28 mouse cellular contexts compared by ENCODE assay signal in genomic region chr11:53954653-53955052, GRCm38 (mm10).
"Had no signal": no experiment of that assay in that cellular context is flagged by ENCODE, and none has a peak within 500 bp of the region (broad histone marks: within the 10 kb centered on the region; RNA-seq: fewer than 3 reads in every experiment).

No protein-coding gene starts in this region.

- H3K27me3 ChIP-seq: embryonic facial prominence, embryonic 12.5 days; embryonic facial prominence, embryonic 13.5 days; embryonic facial prominence, embryonic 15.5 days; forebrain, embryonic 12.5 days; forebrain, embryonic 13.5 days; forebrain, embryonic 15.5 days had no signal

- H3K27ac ChIP-seq: embryonic facial prominence, embryonic 10.5 days; embryonic facial prominence, embryonic 12.5 days; embryonic facial prominence, embryonic 13.5 days; embryonic facial prominence, embryonic 15.5 days; forebrain, embryonic 10.5 days; forebrain, embryonic 12.5 days; forebrain, embryonic 13.5 days; forebrain, embryonic 15.5 days; gastrocnemius, adult 2 months had no signal

- DNase-seq: cerebellum, adult 2 months; cerebellum, adult 8-10 months; cerebellum, adult 9-10 months; cerebellum, adult 9-11 months; cerebellum, postnatal 10 days; cerebellum, postnatal 14 days; cerebellum, postnatal 25 days; cerebellum, postnatal 36 days; embryo, embryonic 11 days; forebrain, postnatal 0 days; gastrocnemius, adult 2 months; gastrocnemius, postnatal 10 days; gastrocnemius, postnatal 14 days; gastrocnemius, postnatal 25 days; gastrocnemius, postnatal 36 days; heart, adult 11 months; heart, adult 18-20 months had no signal

- H3K9ac ChIP-seq: embryonic facial prominence, embryonic 12.5 days; embryonic facial prominence, embryonic 13.5 days; embryonic facial prominence, embryonic 15.5 days; forebrain, embryonic 12.5 days; forebrain, embryonic 13.5 days; forebrain, embryonic 15.5 days; forebrain, postnatal 0 days had no signal

- ATAC-seq: forebrain, embryonic 13.5 days; forebrain, embryonic 14.5 days; forebrain, embryonic 15.5 days; forebrain, embryonic 16.5 days; forebrain, postnatal 0 days had no signal

- H3K4me3 ChIP-seq: embryonic facial prominence, embryonic 10.5 days; embryonic facial prominence, embryonic 12.5 days; embryonic facial prominence, embryonic 13.5 days; embryonic facial prominence, embryonic 15.5 days; erythroblast, embryonic 14.5 days; forebrain, embryonic 10.5 days; forebrain, embryonic 12.5 days; forebrain, embryonic 13.5 days; forebrain, embryonic 15.5 days; gastrocnemius, adult 2 months had no signal

- H3K9me3 ChIP-seq: embryonic facial prominence, embryonic 10.5 days; embryonic facial prominence, embryonic 12.5 days; embryonic facial prominence, embryonic 13.5 days; embryonic facial prominence, embryonic 15.5 days; forebrain, embryonic 10.5 days; forebrain, embryonic 12.5 days; forebrain, embryonic 13.5 days; forebrain, embryonic 15.5 days had no signal

- H3K4me2 ChIP-seq: embryonic facial prominence, embryonic 12.5 days; embryonic facial prominence, embryonic 13.5 days; embryonic facial prominence, embryonic 15.5 days; forebrain, embryonic 12.5 days; forebrain, embryonic 13.5 days; forebrain, embryonic 15.5 days had no signal

- H3K36me3 ChIP-seq: embryonic facial prominence, embryonic 10.5 days; embryonic facial prominence, embryonic 15.5 days; forebrain, embryonic 10.5 days; forebrain, embryonic 12.5 days; forebrain, embryonic 15.5 days had no signal

- H3K4me1 ChIP-seq: embryonic facial prominence, embryonic 10.5 days; embryonic facial prominence, embryonic 12.5 days; embryonic facial prominence, embryonic 13.5 days; embryonic facial prominence, embryonic 15.5 days; forebrain, embryonic 10.5 days; forebrain, embryonic 12.5 days; forebrain, embryonic 13.5 days; forebrain, embryonic 15.5 days had no signal
